Mouse (Mus musculus): Measurements from ENCODE around the gene Fnbp1. TPM values are rescaled to one million over a fixed set of nuclear protein-coding genes. Genes with fewer than 3 reads are reported as not detected.

Gene Fnbp1
- total RNA-seq, 2 experiments from 2014 or later = 20.9 to 44.8 TPM

- ATAC-seq (replicated peaks; ENCODE audit: poor library complexity) = no peak
Measured at GRCm38 (mm10) chr2:30995432-30995996, 146.3 kb downstream of the Fnbp1 start.

GRCm38 (mm10) chr2:30994853-30995252 is 147.0 kb downstream of the Fnbp1 start:
- ATAC-seq (replicated peaks; ENCODE audit: poor library complexity) = no peak

- ATAC-seq (replicated peaks; ENCODE audit: poor library complexity) = no peak
Measured at GRCm38 (mm10) chr2:30990221-30990620, 151.6 kb downstream of the Fnbp1 start.

- ATAC-seq (replicated peaks; ENCODE audit: poor library complexity) = no peak; the same call in 1 of the 2 replicates
Measured at GRCm38 (mm10) chr2:30985111-30986020, 156.4 kb downstream of the Fnbp1 start.

- ATAC-seq (replicated peaks; ENCODE audit: poor library complexity) = no peak
Measured at GRCm38 (mm10) chr2:30983024-30983423, 158.8 kb downstream of the Fnbp1 start.

- ATAC-seq (replicated peaks; ENCODE audit: poor library complexity) = peak; percentile 92
Measured at GRCm38 (mm10) chr2:30981790-30982513, 159.9 kb downstream of the Fnbp1 start, which contains the start of the genes BC005624 and Usp20. TSS of gene BC005624 (minus strand) at chr2:30982201. TSS of gene Usp20 (plus strand) at chr2:30982279.

Other genes starting within 250 kb of the Fnbp1 start
- 0.17 and 1.1 TPM in 2 replicates for gene Ptges, start 212.1 kb downstream of the Fnbp1 start, total RNA-seq (2015)
- 0.71 and 2.6 TPM in 2 replicates for gene Ptges, start 212.1 kb downstream of the Fnbp1 start, total RNA-seq (2017)
- gene Tor1b, start 189.0 kb downstream of the Fnbp1 start, total RNA-seq (2015) = 28.6 and 29.4 TPM in 2 replicates
- gene Tor1b, start 189.0 kb downstream of the Fnbp1 start, total RNA-seq (2017) = 36.4 and 38.9 TPM in 2 replicates
- 63.5 and 65.1 TPM in 2 replicates for gene Tor1a, start 174.1 kb downstream of the Fnbp1 start, total RNA-seq (2015)
- 71.7 and 96.5 TPM in 2 replicates for gene Tor1a, start 174.1 kb downstream of the Fnbp1 start, total RNA-seq (2017)
- 40.5 and 43.3 TPM in 2 replicates for gene BC005624, start 159.8 kb downstream of the Fnbp1 start, total RNA-seq (2015)
- gene BC005624, start 159.8 kb downstream of the Fnbp1 start, total RNA-seq (2017) = 68.0 and 73.9 TPM in 2 replicates
- 1.9 and 2.2 TPM in 2 replicates for gene Usp20, start 159.7 kb downstream of the Fnbp1 start, total RNA-seq (2015)
- gene Usp20, start 159.7 kb downstream of the Fnbp1 start, total RNA-seq (2017) = 2.7 TPM in 2 replicates
- 9.9 and 12.1 TPM in 2 replicates for gene Gpr107, start 10.3 kb upstream of the Fnbp1 start, total RNA-seq (2015)
- 13.6 and 15.2 TPM in 2 replicates for gene Gpr107, start 10.3 kb upstream of the Fnbp1 start, total RNA-seq (2017)
- 1.2 and 2.3 TPM in 2 replicates for gene Ncs1, start 103.8 kb upstream of the Fnbp1 start, total RNA-seq (2015)
- 1.7 TPM in 2 replicates for gene Ncs1, start 103.8 kb upstream of the Fnbp1 start, total RNA-seq (2017)
- gene Hmcn2, start 172.4 kb upstream of the Fnbp1 start, total RNA-seq (2015) = not detected in 2 replicates
- 0.21 TPM in 1 of 2 replicates, not detected in the other for gene Hmcn2, start 172.4 kb upstream of the Fnbp1 start, total RNA-seq (2017)

Data from megakaryocyte progenitor cell, adult 5-6 weeks (primary cell).